Mouse (Mus musculus): ENCODE measurements at regions not wholly inside any gene's neighbourhood (a gene's known extent, or its start where the extent isn't known, plus 50 kb on each side); places are given as distances from the start of the nearest gene placed in this dataset.

DNA sequence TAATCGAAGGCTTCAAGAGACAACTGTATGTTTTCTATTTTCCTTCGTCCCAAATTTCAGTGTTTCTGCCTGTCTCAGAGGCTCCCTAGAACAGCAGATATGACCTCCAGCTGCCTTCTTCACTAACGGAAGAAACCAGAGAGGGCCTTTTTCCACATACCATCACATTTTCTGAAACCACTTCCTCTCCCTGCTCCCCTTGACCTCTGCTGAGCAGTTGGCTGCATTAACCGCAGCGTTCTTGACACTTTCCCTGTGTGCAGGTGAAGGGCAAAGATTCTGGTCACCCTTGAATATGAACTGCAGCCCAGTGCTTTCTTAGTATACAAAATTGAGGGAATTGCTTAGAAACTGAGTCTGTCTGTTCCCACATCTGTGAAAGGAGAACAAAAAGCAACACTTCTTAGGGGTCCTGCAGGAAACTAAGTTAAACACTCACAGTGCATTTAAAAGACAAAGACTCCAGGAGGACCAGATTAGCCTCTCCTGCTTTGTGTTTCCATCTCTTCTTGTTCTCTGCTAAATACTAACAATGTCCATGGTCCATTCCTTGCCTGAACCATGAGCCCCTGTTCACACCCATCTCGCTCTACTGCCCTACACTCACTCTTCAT is 98.4 kb downstream of the Akap11 start:
- TF ChIP-seq POLR2A (IDR thresholded peaks at IDR 0.05; ENCODE audit: extremely low read depth, insufficient read depth, low read length) (no peak), CTCF (IDR thresholded peaks at IDR 0.05; ENCODE audit: low read depth, low read length) (no peak)
- Histone ChIP-seq H3K36me3 (ENCODE audit: control insufficient read depth, insufficient read depth, low read length) (no peaks in the 10 kb centered on the region), H3K4me3 (ENCODE audit: insufficient read depth, low read depth, low read length) (no peak overlapping the region), H3K9ac (ENCODE audit: low read depth, low read length) (no peak overlapping the region), H3K27me3 (ENCODE audit: control insufficient read depth, insufficient read depth, low read length) (no peaks in the 10 kb centered on the region), H3K27ac (replicated peaks; ENCODE audit: insufficient read depth, low read depth, low read length) (no peak overlapping the region), H3K4me1 (ENCODE audit: control insufficient read depth, insufficient read depth, low read length) (no peaks in the 10 kb centered on the region), H3K79me2 (ENCODE audit: control insufficient read depth, insufficient read depth, low read length) (no peaks in the 10 kb centered on the region)
- no peak for DNase-seq (ENCODE audit: extremely low read depth, low read depth, low spot score)
- 72% methylated on average over 6 of the region's 6 CpGs for WGBS

DNA sequence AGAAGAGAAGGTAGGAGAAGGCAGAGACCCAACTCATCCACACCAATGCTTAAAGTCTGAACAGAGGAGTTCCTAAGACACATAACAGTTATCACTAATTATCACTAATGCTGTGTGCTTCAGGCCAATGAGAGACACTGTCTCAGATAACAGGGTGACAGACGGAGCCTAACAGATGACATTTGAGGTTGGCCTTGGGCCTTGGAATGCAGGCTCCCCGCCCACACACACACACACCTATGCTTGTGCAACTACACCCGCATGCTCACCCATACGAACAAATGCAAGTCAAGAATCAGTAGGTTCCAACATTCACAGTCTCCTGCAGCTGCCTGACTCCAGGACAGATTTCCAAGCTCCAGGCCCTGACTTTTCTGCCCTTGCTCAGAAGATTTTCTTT is 100.0 kb downstream of the Akap11 start:
- no peak for DNase-seq (ENCODE audit: extremely low read depth, low read depth, low spot score)

DNA sequence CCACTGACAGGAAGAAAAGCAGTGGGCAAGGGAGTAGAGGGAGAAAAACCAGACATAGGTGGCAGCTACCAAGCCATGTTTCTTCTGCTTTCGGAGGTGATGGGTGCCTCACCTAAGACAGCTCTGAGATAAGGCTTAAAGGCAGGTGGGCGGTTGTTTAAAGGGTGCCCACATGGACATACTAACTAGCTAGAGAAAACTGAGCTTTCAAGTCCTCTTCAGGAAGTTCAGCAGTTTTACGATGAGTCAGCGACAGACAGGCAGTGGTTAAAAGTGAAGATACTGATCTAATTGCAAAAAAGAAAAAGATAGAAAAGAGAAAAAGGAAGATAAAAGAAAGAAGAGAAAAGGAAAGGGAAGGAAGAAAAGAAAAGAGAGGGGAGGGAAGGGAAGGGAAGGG is 100.6 kb downstream of the Akap11 start:
- DNase-seq (ENCODE audit: extremely low read depth, low read depth, low spot score), result no peak
- Histone ChIP-seq H3K4me1 (ENCODE audit: control insufficient read depth, insufficient read depth, low read length) (no peaks in the 10 kb centered on the region), H3K27me3 (ENCODE audit: control insufficient read depth, insufficient read depth, low read length) (no peaks in the 10 kb centered on the region), H3K9ac (ENCODE audit: low read depth, low read length) (no peak overlapping the region), H3K79me2 (ENCODE audit: control insufficient read depth, insufficient read depth, low read length) (no peaks in the 10 kb centered on the region), H3K27ac (replicated peaks; ENCODE audit: insufficient read depth, low read depth, low read length) (no peak overlapping the region), H3K4me3 (ENCODE audit: insufficient read depth, low read depth, low read length) (no peak overlapping the region), H3K36me3 (ENCODE audit: control insufficient read depth, insufficient read depth, low read length) (no peaks in the 10 kb centered on the region)
- TF ChIP-seq CTCF (IDR thresholded peaks at IDR 0.05; ENCODE audit: low read depth, low read length) (no peak), POLR2A (IDR thresholded peaks at IDR 0.05; ENCODE audit: extremely low read depth, insufficient read depth, low read length) (no peak)
- WGBS, result 94% methylated on average over 4 of the region's 4 CpGs

More for the DNA sequence above, 100.0 kb downstream of the Akap11 start:
- Histone ChIP-seq H3K9ac (ENCODE audit: low read depth, low read length) (no peak overlapping the region), H3K4me3 (ENCODE audit: insufficient read depth, low read depth, low read length) (no peak overlapping the region), H3K27me3 (ENCODE audit: control insufficient read depth, insufficient read depth, low read length) (no peaks in the 10 kb centered on the region), H3K27ac (replicated peaks; ENCODE audit: insufficient read depth, low read depth, low read length) (no peak overlapping the region), H3K79me2 (ENCODE audit: control insufficient read depth, insufficient read depth, low read length) (no peaks in the 10 kb centered on the region), H3K36me3 (ENCODE audit: control insufficient read depth, insufficient read depth, low read length) (no peaks in the 10 kb centered on the region), H3K4me1 (ENCODE audit: control insufficient read depth, insufficient read depth, low read length) (no peaks in the 10 kb centered on the region)
- 51% methylated on average over 4 of the region's 4 CpGs for WGBS
- no peak for TF ChIP-seq POLR2A (IDR thresholded peaks at IDR 0.05; ENCODE audit: extremely low read depth, insufficient read depth, low read length)
- TF ChIP-seq CTCF (IDR thresholded peaks at IDR 0.05; ENCODE audit: low read depth, low read length), result no peak

GRCm38 (mm10) chr14:78435561-78435960 is 101.0 kb downstream of the Akap11 start:
- Histone ChIP-seq H3K79me2 (ENCODE audit: control insufficient read depth, insufficient read depth, low read length) (no peaks in the 10 kb centered on the region), H3K27ac (replicated peaks; ENCODE audit: insufficient read depth, low read depth, low read length) (no peak overlapping the region), H3K9ac (ENCODE audit: low read depth, low read length) (no peak overlapping the region), H3K4me1 (ENCODE audit: control insufficient read depth, insufficient read depth, low read length) (no peaks in the 10 kb centered on the region), H3K27me3 (ENCODE audit: control insufficient read depth, insufficient read depth, low read length) (no peaks in the 10 kb centered on the region), H3K36me3 (ENCODE audit: control insufficient read depth, insufficient read depth, low read length) (no peaks in the 10 kb centered on the region), H3K4me3 (ENCODE audit: insufficient read depth, low read depth, low read length) (no peak overlapping the region)
- TF ChIP-seq POLR2A (IDR thresholded peaks at IDR 0.05; ENCODE audit: extremely low read depth, insufficient read depth, low read length), result no peak
- TF ChIP-seq CTCF (IDR thresholded peaks at IDR 0.05; ENCODE audit: low read depth, low read length), result no peak
- 94% methylated on average over 10 of the region's 10 CpGs for WGBS
- no peak for DNase-seq (ENCODE audit: extremely low read depth, low read depth, low spot score)

DNA sequence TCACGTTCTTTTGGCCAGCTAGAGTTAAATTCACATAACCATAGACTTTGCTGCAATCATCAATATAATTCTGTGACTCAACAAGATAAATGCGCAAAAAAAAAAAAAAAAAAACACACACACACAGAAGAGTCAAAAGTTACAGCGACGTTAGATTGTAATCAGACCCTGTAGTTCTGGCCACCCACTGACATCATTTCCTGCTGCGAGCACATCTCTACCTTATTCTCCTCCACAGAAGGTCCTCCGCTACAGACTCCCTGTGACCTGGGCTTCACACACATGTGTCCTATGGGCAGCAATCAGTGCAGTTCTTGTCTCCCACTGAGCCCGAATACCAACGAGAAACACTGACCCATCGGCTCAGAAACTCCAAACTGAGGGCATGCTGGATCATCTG is 101.9 kb downstream of the Akap11 start:
- Histone ChIP-seq H3K4me1 (ENCODE audit: control insufficient read depth, insufficient read depth, low read length) (no peaks in the 10 kb centered on the region), H3K79me2 (ENCODE audit: control insufficient read depth, insufficient read depth, low read length) (no peaks in the 10 kb centered on the region), H3K36me3 (ENCODE audit: control insufficient read depth, insufficient read depth, low read length) (no peaks in the 10 kb centered on the region), H3K4me3 (ENCODE audit: insufficient read depth, low read depth, low read length) (no peak overlapping the region), H3K27me3 (ENCODE audit: control insufficient read depth, insufficient read depth, low read length) (no peaks in the 10 kb centered on the region), H3K27ac (replicated peaks; ENCODE audit: insufficient read depth, low read depth, low read length) (no peak overlapping the region), H3K9ac (ENCODE audit: low read depth, low read length) (no peak overlapping the region)
- DNase-seq (ENCODE audit: extremely low read depth, low read depth, low spot score), result no peak
- WGBS, result 95% methylated on average over 9 of the region's 9 CpGs
- TF ChIP-seq CTCF (IDR thresholded peaks at IDR 0.05; ENCODE audit: low read depth, low read length) (no peak), POLR2A (IDR thresholded peaks at IDR 0.05; ENCODE audit: extremely low read depth, insufficient read depth, low read length) (no peak)

GRCm38 (mm10) chr14:78434126-78434525 is 102.5 kb downstream of the Akap11 start:
- no peak overlapping the region for H3K27ac ChIP-seq (replicated peaks; ENCODE audit: insufficient read depth, low read depth, low read length)
- WGBS, result 82% methylated on average over 4 of the region's 4 CpGs
- DNase-seq (ENCODE audit: extremely low read depth, low read depth, low spot score), result no peak
- no peak for TF ChIP-seq POLR2A (IDR thresholded peaks at IDR 0.05; ENCODE audit: extremely low read depth, insufficient read depth, low read length)
- TF ChIP-seq CTCF (IDR thresholded peaks at IDR 0.05; ENCODE audit: low read depth, low read length), result 0 out of 2 replicates have a peak, but pooled peaks have one; percentile 16
- no peak overlapping the region for H3K9ac ChIP-seq (ENCODE audit: low read depth, low read length)
- no peaks in the 10 kb centered on the region for H3K4me1 ChIP-seq (ENCODE audit: control insufficient read depth, insufficient read depth, low read length)
- H3K27me3 ChIP-seq (ENCODE audit: control insufficient read depth, insufficient read depth, low read length), result no peaks in the 10 kb centered on the region
- H3K36me3 ChIP-seq (ENCODE audit: control insufficient read depth, insufficient read depth, low read length), result no peaks in the 10 kb centered on the region
- H3K79me2 ChIP-seq (ENCODE audit: control insufficient read depth, insufficient read depth, low read length), result no peaks in the 10 kb centered on the region
- no peak overlapping the region for H3K4me3 ChIP-seq (ENCODE audit: insufficient read depth, low read depth, low read length)

All from liver, adult 2 months (tissue).